Mouse (Mus musculus) midbrain, postnatal 0 days (tissue): ENCODE data around the gene Intu. TPM values are rescaled to one million over a fixed set of nuclear protein-coding genes. Genes with fewer than 3 reads are reported as not detected.

Experiments used
- ATAC-seq: fragments of 200-750 bp; cut with Nextera tagmentation; 2 replicates; pipeline ENCODE4 v1.8.0; 2017; ENCODE audit warnings: moderate number of reproducible peaks, mild to moderate bottlenecking, moderate TSS enrichment, moderate library complexity; ENCODE audit not compliant: low FRiP score
- DNase-seq: peaks from one replicate; pipeline ENCODE4 v3.0.0-alpha.2; 2015; ENCODE audit warnings: low spot score
- H3K27ac ChIP-seq: fragments of 300-500 bp; sonication (generic); 2 replicates; pipeline ENCODE4 v1.5.1; 2014; ENCODE audit warnings: low read depth, mild to moderate bottlenecking, low read length, mixed read lengths
- H3K27me3 ChIP-seq: fragments of 300-500 bp; sonication (generic); 2 replicates; pipeline ENCODE4 v1.6.1; 2014; ENCODE audit warnings: low read length, control low read depth, mixed read lengths; ENCODE audit not compliant: insufficient read depth
- H3K36me3 ChIP-seq: fragments of 300-500 bp; sonication (generic); 2 replicates; pipeline ENCODE4 v1.6.1; 2014; ENCODE audit warnings: low read length, control low read depth, mixed read lengths; ENCODE audit not compliant: insufficient read depth
- H3K4me1 ChIP-seq: fragments of 300-500 bp; sonication (generic); 2 replicates; pipeline ENCODE4 v1.6.1; 2014; ENCODE audit warnings: mild to moderate bottlenecking, control low read depth, antibody characterized with exemption, low read length, mixed read lengths; ENCODE audit not compliant: insufficient read depth
- H3K4me2 ChIP-seq: fragments of 300-500 bp; sonication (generic); 2 replicates; pipeline ENCODE4 v1.6.1; 2014; ENCODE audit warnings: low read depth, mild to moderate bottlenecking, low read length, mixed read lengths; ENCODE audit not compliant: poor library complexity, severe bottlenecking
- H3K4me3 ChIP-seq: fragments of 300-500 bp; sonication (generic); 2 replicates; pipeline ENCODE4 v1.5.1; 2014; ENCODE audit warnings: low read depth, mild to moderate bottlenecking, low read length, moderate library complexity
- H3K9ac ChIP-seq: fragments of 300-500 bp; sonication (generic); replicated peaks from 2 replicates; pipeline ENCODE4 v1.6.1; 2014; ENCODE audit warnings: mild to moderate bottlenecking, low read length, moderate library complexity, mixed read lengths; ENCODE audit not compliant: poor library complexity, severe bottlenecking
- H3K9me3 ChIP-seq: fragments of 300-500 bp; sonication (generic); 2 replicates; pipeline ENCODE4 v1.6.1; 2016; ENCODE audit warnings: low read length, control low read depth
- CTCF ChIP-seq: IDR thresholded peaks from 2 replicates; pipeline ENCODE4 v1.5.1; 2016; ENCODE audit warnings: antibody characterized with exemption, mild to moderate bottlenecking
- WGBS: fragments of 180-500 bp; shearing (Covaris S2); extraction: QIAGEN DNeasy Blood & Tissue Kit; methylation state at CpG from one replicate; pipeline ENCODE4 v1.1.7; 2014; 5-methylcytosine and 5-hydroxymethylcytosine counted together
- polyA plus RNA-seq: library from polyadenylated mRNA; unstranded; fragments of >200 nt; fragmentation: Nextera tagmentation; extraction: Ambion mirVana; gene quantifications from 2 replicates; pipeline ENCODE4 v1.2.1, GENCODE M21; 2015
- total RNA-seq: library from RNA; depleted of rRNA; stranded (reverse); fragments of >200 nt; gene quantifications from 2 replicates; pipeline ENCODE4 v1.2.3, GENCODE M21; 2014

Intu gene
- total and polyA plus RNA-seq, 2 experiments from 2014 or later: 2.5 to 7.6 TPM

- no peaks in the 10 kb centered on the region; the same call in 1 of the 2 replicates for H3K27me3 ChIP-seq
- no peak overlapping the region for H3K9ac ChIP-seq
- 86% methylated on average over 3 of the region's 3 CpGs for WGBS
- no peak overlapping the region for H3K27ac ChIP-seq
- no peaks in the 10 kb centered on the region for H3K4me1 ChIP-seq
- no peak overlapping the region for H3K4me2 ChIP-seq
- no peak for TF ChIP-seq CTCF
- H3K36me3 ChIP-seq: no peaks in the 10 kb centered on the region
- DNase-seq (no peak), ATAC-seq (no peak)
- H3K4me3 ChIP-seq: no peak overlapping the region
- H3K9me3 ChIP-seq: no peaks in the 10 kb centered on the region
Observed at GRCm38 (mm10) chr3:40519555-40519954, 11.5 kb upstream of the Intu start.

- Histone ChIP-seq H3K4me1 (no peaks in the 10 kb centered on the region), H3K9me3 (no peaks in the 10 kb centered on the region), H3K4me2 (no peak overlapping the region), H3K4me3 (no peak overlapping the region), H3K36me3 (no peaks in the 10 kb centered on the region), H3K9ac (no peak overlapping the region), H3K27ac (no peak overlapping the region), H3K27me3 (no peaks in the 10 kb centered on the region; the same call in 1 of the 2 replicates)
- peak; percentile 59 for TF ChIP-seq CTCF
- WGBS: 95% methylated on average over 3 of the region's 3 CpGs
- no peak for DNase-seq
- no peak for ATAC-seq
Observed at GRCm38 (mm10) chr3:40520567-40520966, 10.5 kb upstream of the Intu start.

DNA sequence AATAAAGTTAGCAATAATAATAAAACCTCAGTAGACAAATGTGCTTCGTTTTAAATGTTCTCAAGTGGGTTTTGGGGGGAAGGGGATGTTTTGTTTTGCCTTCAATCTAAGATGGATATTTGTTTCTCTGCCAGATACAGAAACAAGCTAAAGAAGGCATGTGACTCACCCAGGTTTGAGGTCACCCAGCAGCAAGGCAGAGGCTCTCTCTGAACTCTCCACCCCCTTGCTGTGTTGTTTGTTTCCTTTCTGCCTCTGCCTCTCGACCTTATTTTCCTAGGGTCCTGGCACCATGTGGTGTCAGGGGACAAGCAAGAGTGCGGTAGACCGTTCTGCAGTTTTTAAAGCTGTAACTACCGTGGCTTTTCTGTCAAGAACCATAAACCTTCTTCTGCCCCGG, 8.6 kb upstream of the Intu start:
- H3K4me2 ChIP-seq: no peak overlapping the region
- no peaks in the 10 kb centered on the region for H3K36me3 ChIP-seq
- no peaks in the 10 kb centered on the region; the same call in 1 of the 2 replicates for H3K27me3 ChIP-seq
- H3K4me1 ChIP-seq: no peaks in the 10 kb centered on the region
- no peak for TF ChIP-seq CTCF
- no peak for DNase-seq
- no peak overlapping the region for H3K4me3 ChIP-seq
- no peak overlapping the region for H3K9ac ChIP-seq
- WGBS: 45% methylated on average over 6 of the region's 6 CpGs
- no peak for ATAC-seq
- no peaks in the 10 kb centered on the region for H3K9me3 ChIP-seq
- no peak overlapping the region for H3K27ac ChIP-seq

DNA sequence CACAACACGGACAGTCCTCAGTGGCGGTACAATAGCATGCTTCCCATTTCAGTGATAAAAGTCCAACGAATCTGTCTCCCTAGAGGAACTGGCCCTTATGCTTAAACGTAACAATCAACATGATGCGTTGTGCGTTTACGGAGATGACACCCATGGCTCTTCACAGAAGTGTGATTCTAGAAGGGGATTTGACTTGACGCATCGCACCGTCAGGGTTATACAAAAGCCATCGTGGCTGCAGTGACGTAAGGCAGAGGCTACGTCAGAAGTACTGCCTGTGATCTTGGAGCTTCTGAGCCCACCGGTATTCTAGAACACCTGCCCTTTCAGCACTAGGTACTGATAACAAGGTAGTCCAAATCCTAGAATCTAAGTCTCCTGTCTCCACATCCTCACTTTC, 8.2 kb upstream of the Intu start:
- H3K36me3 ChIP-seq: no peaks in the 10 kb centered on the region
- H3K9me3 ChIP-seq: no peaks in the 10 kb centered on the region
- no peak overlapping the region for H3K9ac ChIP-seq
- DNase-seq: no peak
- ATAC-seq: no peak
- H3K27me3 ChIP-seq: no peaks in the 10 kb centered on the region; the same call in 1 of the 2 replicates
- H3K4me3 ChIP-seq: no peak overlapping the region
- no peak overlapping the region for H3K27ac ChIP-seq
- 69% methylated on average over 14 of the region's 14 CpGs for WGBS
- no peak overlapping the region for H3K4me2 ChIP-seq
- TF ChIP-seq CTCF: no peak
- no peaks in the 10 kb centered on the region for H3K4me1 ChIP-seq

DNA sequence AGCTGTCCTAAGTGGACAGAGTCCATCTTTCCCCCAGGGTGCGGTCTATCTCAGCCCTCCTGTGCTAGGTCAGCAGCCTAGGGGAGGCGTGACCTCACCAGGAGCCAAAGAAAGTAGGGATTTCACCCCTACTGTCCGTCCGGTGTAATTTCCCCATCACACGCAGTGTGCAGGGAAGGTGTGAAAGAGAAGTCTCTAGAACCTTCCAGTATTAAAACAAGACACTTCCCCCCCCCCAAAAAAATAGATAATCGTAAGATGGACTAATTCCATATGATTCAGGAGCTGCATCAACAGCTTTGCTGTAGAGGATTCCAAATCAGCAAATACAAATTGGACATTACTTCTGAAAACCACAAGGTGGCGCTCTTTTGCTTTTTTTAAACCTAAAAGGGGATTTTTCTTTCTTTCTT, 7.7 kb upstream of the Intu start:
- H3K9me3 ChIP-seq: no peaks in the 10 kb centered on the region
- ATAC-seq: no peak
- peak; percentile 78 for TF ChIP-seq CTCF
- H3K4me1 ChIP-seq: no peaks in the 10 kb centered on the region
- DNase-seq: peak; percentile 76
- no peak overlapping the region for H3K27ac ChIP-seq
- no peak overlapping the region for H3K9ac ChIP-seq
- H3K4me2 ChIP-seq: no peak overlapping the region
- 15% methylated on average over 7 of the region's 7 CpGs for WGBS
- no peaks in the 10 kb centered on the region; the same call in 1 of the 2 replicates for H3K27me3 ChIP-seq
- H3K36me3 ChIP-seq: no peaks in the 10 kb centered on the region
- H3K4me3 ChIP-seq: no peak overlapping the region

DNA sequence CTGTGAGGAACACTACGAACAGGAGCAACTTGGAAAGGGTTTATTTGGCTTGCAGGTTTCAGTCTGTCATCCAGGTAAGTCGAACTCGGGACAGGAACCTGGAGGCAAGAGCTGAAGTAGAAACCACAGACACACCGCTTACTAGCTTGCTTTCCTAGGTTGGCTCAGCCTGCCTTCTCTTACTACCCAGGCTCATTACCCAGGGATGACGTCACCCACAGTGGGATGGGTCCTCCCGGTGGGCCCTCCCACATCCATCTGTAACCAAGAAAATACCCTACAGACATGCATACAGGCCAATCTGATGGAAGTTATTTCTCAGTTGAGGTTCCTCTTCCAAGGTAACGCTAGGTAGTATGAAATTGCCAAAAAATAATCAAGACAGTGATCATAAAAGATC, 6.2 kb upstream of the Intu start:
- no peak overlapping the region for H3K9ac ChIP-seq
- no peaks in the 10 kb centered on the region; the same call in 1 of the 2 replicates for H3K27me3 ChIP-seq
- TF ChIP-seq CTCF: no peak
- no peaks in the 10 kb centered on the region for H3K9me3 ChIP-seq
- no peak overlapping the region for H3K4me3 ChIP-seq
- H3K27ac ChIP-seq: no peak overlapping the region
- DNase-seq (no peak), ATAC-seq (no peak)
- 87% methylated on average over 7 of the region's 7 CpGs for WGBS
- H3K4me2 ChIP-seq: no peak overlapping the region
- no peaks in the 10 kb centered on the region for H3K4me1 ChIP-seq
- H3K36me3 ChIP-seq: no peaks in the 10 kb centered on the region
